Mouse (Mus musculus): ENCODE measurements around the gene Ubxn1. TPM values are rescaled to one million over a fixed set of nuclear protein-coding genes. Genes with fewer than 3 reads are reported as not detected.

Gene Ubxn1
- 157 and 163 TPM in 2 replicates for polyA plus RNA-seq (2021; fragmentation: Nextera tagmentation)
- long read RNA-seq, experiment 1, transcript Ubxn1-204 (9 exons, 1,291 nt): major isoform, 140 of 191 reads
- long read RNA-seq, experiment 1, transcript Ubxn1-201 (8 exons, 1,127 nt): minor isoform, 25 of 191 reads
- long read RNA-seq, experiment 1, transcript Ubxn1-202 (10 exons, 1,033 nt): minor isoform, 14 of 191 reads
- long read RNA-seq, experiment 1, partial matches to known transcripts: 5 of 191 reads
- long read RNA-seq, experiment 1, other reads (novel, unspliced or antisense): 7 of 191 reads
- long read RNA-seq, experiment 2, transcript Ubxn1-202 (10 exons, 1,033 nt): minor isoform, 17 of 237 reads
- long read RNA-seq, experiment 2, transcript Ubxn1-201 (8 exons, 1,127 nt): minor isoform, 19 of 237 reads
- long read RNA-seq, experiment 2, transcript Ubxn1-204 (9 exons, 1,291 nt): major isoform, 160 of 237 reads
- long read RNA-seq, experiment 2, partial matches to known transcripts: 38 of 237 reads
- long read RNA-seq, experiment 2, other reads (novel, unspliced or antisense): 3 of 237 reads

GRCm38 (mm10) chr19:8871267-8872186, at the start of gene Ubxn1:
Gene Ubxn1, plus strand, starts transcription at chr19:8871496.

GRCm38 (mm10) chr19:8829660-8830059, 41.6 kb upstream of the Ubxn1 start, which contains the start of gene AC129217.1:
Gene AC129217.1, plus strand, starts transcription at chr19:8829773.

GRCm38 (mm10) chr19:8837251-8837791, 34.0 kb upstream of the Ubxn1 start, which contains the start of gene Bscl2:
Gene Bscl2, plus strand, starts transcription at chr19:8837467.

GRCm38 (mm10) chr19:8839103-8839907, 32.0 kb upstream of the Ubxn1 start, which contains the start of gene Gng3:
Gene Gng3, minus strand, starts transcription at chr19:8839194.

GRCm38 (mm10) chr19:8850402-8850901, 20.8 kb upstream of the Ubxn1 start, which contains the start of gene Lrrn4cl:
Gene Lrrn4cl, plus strand, starts transcription at chr19:8850768.

GRCm38 (mm10) chr19:8880311-8881033, 9.2 kb downstream of the Ubxn1 start, which contains the start of gene Uqcc3:
Gene Uqcc3, minus strand, starts transcription at chr19:8880923.

GRCm38 (mm10) chr19:8883616-8884015, 12.3 kb downstream of the Ubxn1 start, which contains the start of the genes Lbhd1 and Gm49403:
Gene Lbhd1, plus strand, starts transcription at chr19:8883732.
Gene Gm49403, plus strand, starts transcription at chr19:8883930.

GRCm38 (mm10) chr19:8888511-8889385, 17.5 kb downstream of the Ubxn1 start, which contains the start of the genes 1810009A15Rik and Gm49416:
Gene 1810009A15Rik, plus strand, starts transcription at chr19:8888853.
Gene Gm49416, plus strand, starts transcription at chr19:8888926.

GRCm38 (mm10) chr19:8892829-8893766, 21.8 kb downstream of the Ubxn1 start, which contains the start of gene Ints5:
Gene Ints5, plus strand, starts transcription at chr19:8893005.

GRCm38 (mm10) chr19:8897865-8898495, 26.7 kb downstream of the Ubxn1 start, which contains the start of gene Ganab:
Gene Ganab, plus strand, starts transcription at chr19:8898071.

GRCm38 (mm10) chr19:8920073-8920736, 48.9 kb downstream of the Ubxn1 start, which contains the start of gene B3gat3:
Gene B3gat3, plus strand, starts transcription at chr19:8920374.

Other genes with a start within 250 kb of the Ubxn1 start
- 41.2 and 88.0 TPM in 2 replicates for gene Chrm1, start 207.7 kb upstream of the Ubxn1 start, polyA plus RNA-seq (2021; fragmentation: Nextera tagmentation)
- gene Slc3a2, start 148.1 kb upstream of the Ubxn1 start, polyA plus RNA-seq (2021; fragmentation: Nextera tagmentation): 169 and 178 TPM in 2 replicates
- gene Wdr74, start 135.7 kb upstream of the Ubxn1 start, polyA plus RNA-seq (2021; fragmentation: Nextera tagmentation): 57.2 and 64.9 TPM in 2 replicates
- not detected in 2 replicates for gene 1700092M07Rik, start 130.8 kb upstream of the Ubxn1 start, polyA plus RNA-seq (2021; fragmentation: Nextera tagmentation)
- 33.4 and 33.5 TPM in 2 replicates for gene Stx5a, start 130.1 kb upstream of the Ubxn1 start, polyA plus RNA-seq (2021; fragmentation: Nextera tagmentation)
- gene Nxf1, start 114.4 kb upstream of the Ubxn1 start, polyA plus RNA-seq (2021; fragmentation: Nextera tagmentation): 23.9 and 27.6 TPM in 2 replicates
- 234 and 250 TPM in 2 replicates for gene Tmem223, start 100.5 kb upstream of the Ubxn1 start, polyA plus RNA-seq (2021; fragmentation: Nextera tagmentation)
- gene Tmem179b, start 97.0 kb upstream of the Ubxn1 start, polyA plus RNA-seq (2021; fragmentation: Nextera tagmentation): 28.2 and 37.0 TPM in 2 replicates
- 11.5 and 16.0 TPM in 2 replicates for gene Taf6l, start 85.1 kb upstream of the Ubxn1 start, polyA plus RNA-seq (2021; fragmentation: Nextera tagmentation)
- 224 and 251 TPM in 2 replicates for gene Polr2g, start 72.9 kb upstream of the Ubxn1 start, polyA plus RNA-seq (2021; fragmentation: Nextera tagmentation)
- 2.2 and 3.2 TPM in 2 replicates for gene Zbtb3, start 68.9 kb upstream of the Ubxn1 start, polyA plus RNA-seq (2021; fragmentation: Nextera tagmentation)
- 22.4 and 24.7 TPM in 2 replicates for gene Ttc9c, start 52.2 kb upstream of the Ubxn1 start, polyA plus RNA-seq (2021; fragmentation: Nextera tagmentation)
- gene Hnrnpul2, start 51.5 kb upstream of the Ubxn1 start, polyA plus RNA-seq (2021; fragmentation: Nextera tagmentation): 5.9 and 11.9 TPM in 2 replicates
- not detected in 2 replicates for gene AC129217.1, start 41.7 kb upstream of the Ubxn1 start, polyA plus RNA-seq (2021; fragmentation: Nextera tagmentation)
- gene Bscl2, start 34.0 kb upstream of the Ubxn1 start, polyA plus RNA-seq (2021; fragmentation: Nextera tagmentation): 80.3 and 99.9 TPM in 2 replicates
- gene Gng3, start 32.3 kb upstream of the Ubxn1 start, polyA plus RNA-seq (2021; fragmentation: Nextera tagmentation): 271 and 278 TPM in 2 replicates
- 0.28 and 0.50 TPM in 2 replicates for gene Lrrn4cl, start 20.7 kb upstream of the Ubxn1 start, polyA plus RNA-seq (2021; fragmentation: Nextera tagmentation)
- 68.8 and 84.0 TPM in 2 replicates for gene Uqcc3, start 9.4 kb downstream of the Ubxn1 start, polyA plus RNA-seq (2021; fragmentation: Nextera tagmentation)
- 9.7 and 11.2 TPM in 2 replicates for gene Lbhd1, start 12.2 kb downstream of the Ubxn1 start, polyA plus RNA-seq (2021; fragmentation: Nextera tagmentation)
- gene Gm49403, start 12.4 kb downstream of the Ubxn1 start, polyA plus RNA-seq (2021; fragmentation: Nextera tagmentation): not detected in 2 replicates
- 71.4 and 81.8 TPM in 2 replicates for gene 1810009A15Rik, start 17.4 kb downstream of the Ubxn1 start, polyA plus RNA-seq (2021; fragmentation: Nextera tagmentation)
- 5.9 and 13.0 TPM in 2 replicates for gene Gm49416, start 17.4 kb downstream of the Ubxn1 start, polyA plus RNA-seq (2021; fragmentation: Nextera tagmentation)
- gene Ints5, start 21.5 kb downstream of the Ubxn1 start, polyA plus RNA-seq (2021; fragmentation: Nextera tagmentation): 6.4 and 8.5 TPM in 2 replicates
- gene Ganab, start 26.6 kb downstream of the Ubxn1 start, polyA plus RNA-seq (2021; fragmentation: Nextera tagmentation): 15.2 and 19.0 TPM in 2 replicates
- gene B3gat3, start 48.9 kb downstream of the Ubxn1 start, polyA plus RNA-seq (2021; fragmentation: Nextera tagmentation): 49.0 and 67.5 TPM in 2 replicates
- gene Rom1, start 57.9 kb downstream of the Ubxn1 start, polyA plus RNA-seq (2021; fragmentation: Nextera tagmentation): 4.9 and 6.0 TPM in 2 replicates
- 3.1 and 4.0 TPM in 2 replicates for gene Eml3, start 58.1 kb downstream of the Ubxn1 start, polyA plus RNA-seq (2021; fragmentation: Nextera tagmentation)
- gene Mta2, start 70.4 kb downstream of the Ubxn1 start, polyA plus RNA-seq (2021; fragmentation: Nextera tagmentation): 20.4 and 23.0 TPM in 2 replicates
- gene Tut1, start 82.4 kb downstream of the Ubxn1 start, polyA plus RNA-seq (2021; fragmentation: Nextera tagmentation): 10.3 and 11.3 TPM in 2 replicates
- 432 and 459 TPM in 2 replicates for gene Eef1g, start 95.5 kb downstream of the Ubxn1 start, polyA plus RNA-seq (2021; fragmentation: Nextera tagmentation)
- gene Ahnak, start 117.8 kb downstream of the Ubxn1 start, polyA plus RNA-seq (2021; fragmentation: Nextera tagmentation): 4.5 and 4.9 TPM in 2 replicates
- gene Scgb1a1, start 216.5 kb downstream of the Ubxn1 start, polyA plus RNA-seq (2021; fragmentation: Nextera tagmentation): not detected in 2 replicates

All from left cerebral cortex, adult 6 months (tissue).